Mouse (Mus musculus): Measurements from ENCODE around the gene Plekhh2.

GRCm38 (mm10) chr17:84533841-84534240 is 22.1 kb downstream of the Plekhh2 start:
- TF ChIP-seq POLR2A (IDR thresholded peaks at IDR 0.05; ENCODE audit: extremely low read depth, insufficient read depth, low read length) (no peak), CTCF (IDR thresholded peaks at IDR 0.05; ENCODE audit: low read depth, low read length) (no peak)

Measured in liver, adult 2 months (tissue).